ENCODE assay signal across 23 mouse cellular contexts in genomic region chr2:178188988-178189387, GRCm38 (mm10).
DNase-seq lines count a peak whose midpoint lies in the region; ATAC-seq and TF ChIP-seq lines count a peak whose summit lies in the region.
"Had no signal": no experiment of that assay in that cellular context is flagged by ENCODE, and none has a peak within 500 bp of the region (broad histone marks: within the 10 kb centered on the region; RNA-seq: fewer than 3 reads in every experiment).

No protein-coding gene starts in this region.

- ATAC-seq in hindbrain, embryonic 15.5 days (ENCODE audit: low FRiP score, low read depth) = no peak
- no peak for ATAC-seq in hindbrain, embryonic 12.5 days (ENCODE audit: low FRiP score)
- ATAC-seq in midbrain, embryonic 16.5 days = no peak
- no peak for ATAC-seq in midbrain, postnatal 0 days (ENCODE audit: low FRiP score)
- ATAC-seq in forebrain, embryonic 16.5 days = no peak; the same call in 1 of the 2 replicates
- ATAC-seq: intestine, embryonic 15.5 days; midbrain, embryonic 13.5 days; Patski had no signal

- no peak overlapping the region for H3K4me2 ChIP-seq in hindbrain, embryonic 15.5 days
- H3K4me2 ChIP-seq in hindbrain, embryonic 12.5 days (replicated peaks) = no peak overlapping the region
- H3K4me2 ChIP-seq in midbrain, embryonic 16.5 days (ENCODE audit: low read length) = no peak overlapping the region
- H3K4me2 ChIP-seq in midbrain, postnatal 0 days (ENCODE audit: low read depth, low read length, poor library complexity, severe bottlenecking) = no peak overlapping the region
- no peak overlapping the region for H3K4me2 ChIP-seq in forebrain, embryonic 16.5 days (ENCODE audit: low read length)
- H3K4me2 ChIP-seq: intestine, embryonic 15.5 days; lung, embryonic 15.5 days; midbrain, embryonic 13.5 days had no signal

- peaks cover 32% of the 10 kb centered on the region for H3K4me1 ChIP-seq in hindbrain, embryonic 15.5 days (replicated peaks)
- H3K4me1 ChIP-seq in hindbrain, embryonic 12.5 days = peaks cover 17% of the 10 kb centered on the region; the same call in 1 of the 2 replicates
- peaks cover 21% of the 10 kb centered on the region for H3K4me1 ChIP-seq in midbrain, embryonic 16.5 days (ENCODE audit: control insufficient read depth, insufficient read depth, low read length)
- peaks cover 18% of the 10 kb centered on the region for H3K4me1 ChIP-seq in midbrain, postnatal 0 days (ENCODE audit: insufficient read depth, low read length)
- peaks cover 11% of the 10 kb centered on the region for H3K4me1 ChIP-seq in forebrain, embryonic 16.5 days (replicated peaks; ENCODE audit: control insufficient read depth, insufficient read depth, low read length)
- H3K4me1 ChIP-seq: intestine, embryonic 15.5 days; lung, embryonic 15.5 days had no signal

- H3K36me3 ChIP-seq in hindbrain, embryonic 15.5 days = no peaks in the 10 kb centered on the region
- no peaks in the 10 kb centered on the region for H3K36me3 ChIP-seq in hindbrain, embryonic 12.5 days
- no peaks in the 10 kb centered on the region for H3K36me3 ChIP-seq in midbrain, embryonic 16.5 days (ENCODE audit: control insufficient read depth, insufficient read depth, low read length)
- no peaks in the 10 kb centered on the region for H3K36me3 ChIP-seq in midbrain, postnatal 0 days (ENCODE audit: insufficient read depth, low read length)
- H3K36me3 ChIP-seq in forebrain, embryonic 16.5 days (ENCODE audit: control insufficient read depth, insufficient read depth) = no peaks in the 10 kb centered on the region
- H3K36me3 ChIP-seq: intestine, embryonic 15.5 days; lung, embryonic 15.5 days; midbrain, embryonic 13.5 days had no signal

- H3K9me3 ChIP-seq in hindbrain, embryonic 15.5 days = no peaks in the 10 kb centered on the region
- H3K9me3 ChIP-seq in hindbrain, embryonic 12.5 days (replicated peaks) = 0 out of 2 replicates have a peak, but pooled peaks cover 4% of the 10 kb centered on the region
- no peaks in the 10 kb centered on the region for H3K9me3 ChIP-seq in midbrain, embryonic 16.5 days (replicated peaks; ENCODE audit: control insufficient read depth, low read length, poor library complexity, severe bottlenecking)
- no peaks in the 10 kb centered on the region for H3K9me3 ChIP-seq in midbrain, postnatal 0 days (ENCODE audit: low read length)
- H3K9me3 ChIP-seq in forebrain, embryonic 16.5 days (ENCODE audit: control insufficient read depth, low read length) = no peaks in the 10 kb centered on the region
- H3K9me3 ChIP-seq: intestine, embryonic 15.5 days; lung, embryonic 15.5 days; midbrain, embryonic 13.5 days had no signal

- H3K4me3 ChIP-seq in hindbrain, embryonic 15.5 days = no peak overlapping the region
- H3K4me3 ChIP-seq in hindbrain, embryonic 12.5 days = no peak overlapping the region
- no peak overlapping the region for H3K4me3 ChIP-seq in midbrain, embryonic 16.5 days (ENCODE audit: low read depth, low read length)
- no peak overlapping the region for H3K4me3 ChIP-seq in midbrain, postnatal 0 days (ENCODE audit: low read depth, low read length)
- no peak overlapping the region for H3K4me3 ChIP-seq in forebrain, embryonic 16.5 days (replicated peaks; ENCODE audit: low read length)
- H3K4me3 ChIP-seq: heart, adult 2 months; intestine, embryonic 15.5 days; lung, embryonic 15.5 days; midbrain, embryonic 13.5 days had no signal

- 0 out of 2 replicates have a peak overlapping the region, but pooled peaks have one; percentile 7 for H3K27ac ChIP-seq in hindbrain, embryonic 15.5 days (replicated peaks)
- H3K27ac ChIP-seq in hindbrain, embryonic 12.5 days = no peak overlapping the region
- peak overlapping the region; percentile 15; the same call in 1 of the 2 replicates for H3K27ac ChIP-seq in midbrain, embryonic 16.5 days (ENCODE audit: low read length)
- no peak overlapping the region for H3K27ac ChIP-seq in midbrain, postnatal 0 days (ENCODE audit: low read depth, low read length)
- peak overlapping the region; percentile 13; the same call in 1 of the 2 replicates for H3K27ac ChIP-seq in forebrain, embryonic 16.5 days (ENCODE audit: low read length)
- H3K27ac ChIP-seq: heart, adult 2 months; intestine, embryonic 15.5 days; liver, embryonic 14.5 days; lung, embryonic 15.5 days; midbrain, embryonic 13.5 days; stomach, postnatal 0 days had no signal

- no peak for TF ChIP-seq CTCF in midbrain, postnatal 0 days (IDR thresholded peaks at IDR 0.05)

- no peak overlapping the region for H3K9ac ChIP-seq in hindbrain, embryonic 15.5 days
- H3K9ac ChIP-seq in hindbrain, embryonic 12.5 days = no peak overlapping the region
- no peak overlapping the region for H3K9ac ChIP-seq in midbrain, embryonic 16.5 days (ENCODE audit: low read depth, low read length)
- H3K9ac ChIP-seq in midbrain, postnatal 0 days (replicated peaks; ENCODE audit: low read length, poor library complexity, severe bottlenecking) = no peak overlapping the region
- H3K9ac ChIP-seq in forebrain, embryonic 16.5 days (replicated peaks; ENCODE audit: low read depth, low read length) = no peak overlapping the region
- H3K9ac ChIP-seq: intestine, embryonic 15.5 days; liver, embryonic 14.5 days; lung, embryonic 15.5 days; midbrain, embryonic 13.5 days had no signal

- DNase-seq in midbrain, postnatal 0 days (ENCODE audit: low spot score) = no peak
- no peak for DNase-seq in gastrocnemius, adult 18-20 months (ENCODE audit: low spot score)
- no peak for DNase-seq in layer of hippocampus, adult 9-10 months (ENCODE audit: low spot score)
- DNase-seq: adrenal gland, postnatal 10 days; cerebellum, adult 11 months; cerebellum, postnatal 36 days; gastrocnemius, postnatal 14 days; heart, adult 2 months; heart, postnatal 36 days; kidney, adult 9 months; kidney, postnatal 25 days; lung, postnatal 4 days; right cerebral cortex, postnatal 4 days had no signal

- H3K27me3 ChIP-seq in hindbrain, embryonic 15.5 days = no peaks in the 10 kb centered on the region
- H3K27me3 ChIP-seq in hindbrain, embryonic 12.5 days = no peaks in the 10 kb centered on the region
- no peaks in the 10 kb centered on the region for H3K27me3 ChIP-seq in midbrain, embryonic 16.5 days (ENCODE audit: control insufficient read depth, insufficient read depth, low read depth, low read length)
- H3K27me3 ChIP-seq in midbrain, postnatal 0 days (ENCODE audit: insufficient read depth, low read length) = no peaks in the 10 kb centered on the region
- H3K27me3 ChIP-seq in forebrain, embryonic 16.5 days (replicated peaks; ENCODE audit: control insufficient read depth, insufficient read depth, low read length) = no peaks in the 10 kb centered on the region
- H3K27me3 ChIP-seq: intestine, embryonic 15.5 days; lung, embryonic 15.5 days; midbrain, embryonic 13.5 days; Patski had no signal

- 49% methylated on average over 2 of the region's 2 CpGs for WGBS in hindbrain, embryonic 15.5 days
- WGBS in hindbrain, embryonic 12.5 days = 69% methylated on average over 2 of the region's 2 CpGs
- 33% methylated on average over 2 of the region's 2 CpGs for WGBS in midbrain, embryonic 16.5 days
- WGBS in midbrain, postnatal 0 days = 42% methylated on average over 2 of the region's 2 CpGs
- 35% methylated on average over 2 of the region's 2 CpGs for WGBS in forebrain, embryonic 16.5 days

Comparison
In these comparisons a context has a peak if more than half of its experiments do, and no peak if none do; other contexts are left out.
1. H3K27ac ChIP-seq: peak in hindbrain, embryonic 15.5 days (single experiment), midbrain, embryonic 16.5 days (single experiment) and forebrain, embryonic 16.5 days (single experiment); none in hindbrain, embryonic 12.5 days (single experiment) and midbrain, postnatal 0 days (single experiment).